ENCODE assay signal across 13 mouse cellular contexts in genomic region chr11:60334124-60334523, GRCm38 (mm10). TPM values are rescaled to one million over a fixed set of nuclear protein-coding genes. Genes with fewer than 3 reads are reported as not detected.
DNase-seq lines count a peak whose midpoint lies in the region; ATAC-seq and TF ChIP-seq lines count a peak whose summit lies in the region.
"Had no signal": no experiment of that assay in that cellular context is flagged by ENCODE, and none has a peak within 500 bp of the region (broad histone marks: within the 10 kb centered on the region; RNA-seq: fewer than 3 reads in every experiment).

No protein-coding gene starts in this region.

- no peaks in the 10 kb centered on the region for H3K9me3 ChIP-seq in hindbrain, postnatal 0 days (ENCODE audit: low read length)
- no peaks in the 10 kb centered on the region for H3K9me3 ChIP-seq in hindbrain, embryonic 13.5 days
- H3K9me3 ChIP-seq: hindbrain, embryonic 12.5 days had no signal

- TF ChIP-seq CTCF in hindbrain, postnatal 0 days (IDR thresholded peaks at IDR 0.05; ENCODE audit: low read depth) = no peak

- ATAC-seq in hindbrain, postnatal 0 days = no peak
- ATAC-seq in hindbrain, embryonic 13.5 days (ENCODE audit: low FRiP score) = no peak
- ATAC-seq: midbrain, embryonic 16.5 days had no signal

- H3K27ac ChIP-seq in hindbrain, postnatal 0 days = 0 out of 2 replicates have a peak overlapping the region, but pooled peaks have one; percentile 36
- H3K27ac ChIP-seq in hindbrain, embryonic 13.5 days = no peak overlapping the region
- H3K27ac ChIP-seq: hindbrain, embryonic 12.5 days had no signal

- no peaks in the 10 kb centered on the region for H3K36me3 ChIP-seq in hindbrain, postnatal 0 days (ENCODE audit: insufficient read depth, low read length)
- H3K36me3 ChIP-seq in hindbrain, embryonic 13.5 days = peaks cover 4% of the 10 kb centered on the region; the same call in 1 of the 2 replicates
- H3K36me3 ChIP-seq: hindbrain, embryonic 12.5 days had no signal

- H3K4me1 ChIP-seq in hindbrain, postnatal 0 days (ENCODE audit: insufficient read depth, low read length) = peaks cover 3% of the 10 kb centered on the region; the same call in 1 of the 2 replicates
- H3K4me1 ChIP-seq in hindbrain, embryonic 13.5 days (replicated peaks) = peaks cover 13% of the 10 kb centered on the region
- H3K4me1 ChIP-seq: hindbrain, embryonic 12.5 days had no signal

- 60% methylated on average over 3 of the region's 3 CpGs for WGBS in hindbrain, postnatal 0 days
- WGBS in hindbrain, embryonic 13.5 days = 79% methylated on average over 3 of the region's 3 CpGs

- H3K4me2 ChIP-seq in hindbrain, postnatal 0 days (ENCODE audit: low read depth, low read length) = no peak overlapping the region
- no peak overlapping the region for H3K4me2 ChIP-seq in hindbrain, embryonic 13.5 days
- H3K4me2 ChIP-seq: hindbrain, embryonic 12.5 days had no signal

- H3K4me3 ChIP-seq in hindbrain, postnatal 0 days (ENCODE audit: low read length) = no peak overlapping the region
- H3K4me3 ChIP-seq in hindbrain, embryonic 13.5 days = no peak overlapping the region
- H3K4me3 ChIP-seq: hindbrain, embryonic 12.5 days had no signal

- DNase-seq in hindbrain, postnatal 0 days (ENCODE audit: low spot score) = no peak
- DNase-seq in right cerebral cortex, adult 18-20 months = peak; percentile 26
- no peak for DNase-seq in right cerebral cortex, postnatal 4 days
- peak; percentile 59 for DNase-seq in naive thymus-derived CD4-positive, alpha-beta T cell, adult 2 months (ENCODE audit: low read depth)
- no peak for DNase-seq in adrenal gland, postnatal 25 days
- DNase-seq in frontal cortex, postnatal 10 days (ENCODE audit: low spot score in 2 of 2) = no peak
- DNase-seq: adrenal gland, postnatal 14 days; gastrocnemius, postnatal 14 days; lung, postnatal 10 days; right cerebral cortex, postnatal 14 days had no signal

- no peak overlapping the region for H3K9ac ChIP-seq in hindbrain, postnatal 0 days (replicated peaks; ENCODE audit: low read length)
- H3K9ac ChIP-seq in hindbrain, embryonic 13.5 days = no peak overlapping the region
- H3K9ac ChIP-seq: hindbrain, embryonic 12.5 days had no signal

- H3K27me3 ChIP-seq in hindbrain, postnatal 0 days (ENCODE audit: insufficient read depth, low read length) = no peaks in the 10 kb centered on the region
- no peaks in the 10 kb centered on the region for H3K27me3 ChIP-seq in hindbrain, embryonic 13.5 days
- H3K27me3 ChIP-seq: hindbrain, embryonic 12.5 days had no signal

RNA-seq across cellular contexts. Expression of gene Tom1l2, which starts 18.6 kb away (rescaled TPM):
- total RNA-seq in hindbrain, postnatal 0 days (2014; rRNA removed) = 109 and 124 TPM in 2 replicates
- polyA plus RNA-seq in hindbrain, postnatal 0 days (2015; fragmentation: Nextera tagmentation; extraction: Ambion mirVana) = 44.7 and 48.2 TPM in 2 replicates
- polyA plus RNA-seq in hindbrain, embryonic 13.5 days (2015; fragmentation: Nextera tagmentation; extraction: Ambion mirVana) = 54.5 and 59.2 TPM in 2 replicates
- 74.6 and 95.4 TPM in 2 replicates for total RNA-seq in adrenal gland, postnatal 25 days (2021)

RNA-seq across cellular contexts. Expression of gene Drc3, which starts 19.0 kb away (rescaled TPM):
- total RNA-seq in hindbrain, postnatal 0 days (2014; rRNA removed) = 8.4 and 12.4 TPM in 2 replicates
- 6.8 and 7.9 TPM in 2 replicates for polyA plus RNA-seq in hindbrain, postnatal 0 days (2015; fragmentation: Nextera tagmentation; extraction: Ambion mirVana)
- 6.3 and 7.9 TPM in 2 replicates for polyA plus RNA-seq in hindbrain, embryonic 13.5 days (2015; fragmentation: Nextera tagmentation; extraction: Ambion mirVana)
- total RNA-seq in adrenal gland, postnatal 25 days (2021) = 0.81 and 2.3 TPM in 2 replicates

Comparison
In these comparisons a context has a peak if more than half of its experiments do, and no peak if none do; other contexts are left out.
1. DNase-seq: peak in right cerebral cortex, adult 18-20 months (single experiment) and naive thymus-derived CD4-positive, alpha-beta T cell, adult 2 months (single experiment); none in hindbrain, postnatal 0 days (single experiment), right cerebral cortex, postnatal 4 days (single experiment), adrenal gland, postnatal 25 days (single experiment) and frontal cortex, postnatal 10 days (0 of 2).